Mouse (Mus musculus): Measurements from ENCODE around the gene Map4k1. TPM values are rescaled to one million over a fixed set of nuclear protein-coding genes. Genes with fewer than 3 reads are reported as not detected.
A peak's percentile ranks its signal among the peaks of the same experiment; 100 is the strongest.

The Map4k1 gene
- polyA plus RNA-seq, 1 experiment from 2014 or later = 9.0 TPM

GRCm38 (mm10) chr7:28985207-28985606, 3.4 kb downstream of the Map4k1 start:
- peaks cover 2% of the 10 kb centered on the region for H3K36me3 ChIP-seq
- H3K4me3 ChIP-seq (replicated peaks) = no peak overlapping the region
- no peaks in the 10 kb centered on the region for H3K9me3 ChIP-seq (replicated peaks)
- H3K9ac ChIP-seq = no peak overlapping the region
- no peak for ATAC-seq (replicated peaks; ENCODE audit: low FRiP score)
- H3K4me1 ChIP-seq = peaks cover 25% of the 10 kb centered on the region
- 84% methylated on average over 7 of the region's 7 CpGs for WGBS
- H3K27me3 ChIP-seq = no peaks in the 10 kb centered on the region
- H3K4me2 ChIP-seq = no peak overlapping the region
- H3K27ac ChIP-seq = no peak overlapping the region

- Histone ChIP-seq H3K27me3 (no peaks in the 10 kb centered on the region), H3K9me3 (replicated peaks) (no peaks in the 10 kb centered on the region), H3K36me3 (no peaks in the 10 kb centered on the region), H3K4me3 (replicated peaks) (no peak overlapping the region), H3K27ac (no peak overlapping the region), H3K4me1 (no peaks in the 10 kb centered on the region), H3K9ac (no peak overlapping the region), H3K4me2 (no peak overlapping the region)
- WGBS = 56% methylated on average over 14 of the region's 14 CpGs
- ATAC-seq (replicated peaks; ENCODE audit: low FRiP score) = no peak
These were observed 9.0 kb downstream of the Map4k1 start for GRCm38 (mm10) chr7:28990766-28991273.

GRCm38 (mm10) chr7:28991616-28992015, 9.8 kb downstream of the Map4k1 start:
- WGBS = 68% methylated on average over 5 of the region's 5 CpGs
- Histone ChIP-seq H3K4me3 (replicated peaks) (no peak overlapping the region), H3K9me3 (replicated peaks) (no peaks in the 10 kb centered on the region), H3K4me1 (no peaks in the 10 kb centered on the region), H3K36me3 (no peaks in the 10 kb centered on the region), H3K27me3 (no peaks in the 10 kb centered on the region), H3K4me2 (no peak overlapping the region), H3K27ac (no peak overlapping the region), H3K9ac (no peak overlapping the region)
- no peak for ATAC-seq (replicated peaks; ENCODE audit: low FRiP score)

GRCm38 (mm10) chr7:28992997-28993396, 11.1 kb downstream of the Map4k1 start:
- Histone ChIP-seq H3K4me2 (no peak overlapping the region), H3K27me3 (no peaks in the 10 kb centered on the region), H3K9ac (no peak overlapping the region), H3K4me3 (replicated peaks) (no peak overlapping the region), H3K36me3 (no peaks in the 10 kb centered on the region), H3K9me3 (replicated peaks) (no peaks in the 10 kb centered on the region), H3K4me1 (no peaks in the 10 kb centered on the region), H3K27ac (no peak overlapping the region)
- ATAC-seq (replicated peaks; ENCODE audit: low FRiP score) = no peak
- WGBS = 85% methylated on average over 3 of the region's 3 CpGs

GRCm38 (mm10) chr7:28993402-28993801, 11.6 kb downstream of the Map4k1 start:
- Histone ChIP-seq H3K4me2 (no peak overlapping the region), H3K4me1 (no peaks in the 10 kb centered on the region), H3K36me3 (no peaks in the 10 kb centered on the region), H3K9ac (no peak overlapping the region), H3K27me3 (no peaks in the 10 kb centered on the region), H3K27ac (no peak overlapping the region), H3K4me3 (replicated peaks) (no peak overlapping the region), H3K9me3 (replicated peaks) (no peaks in the 10 kb centered on the region)
- ATAC-seq (replicated peaks; ENCODE audit: low FRiP score) = no peak
- WGBS = 80% methylated on average over 3 of the region's 3 CpGs

- Histone ChIP-seq H3K36me3 (no peaks in the 10 kb centered on the region), H3K4me1 (peaks cover 15% of the 10 kb centered on the region), H3K9me3 (replicated peaks) (no peaks in the 10 kb centered on the region), H3K27me3 (peaks cover 2% of the 10 kb centered on the region; the same call in 1 of the 2 replicates), H3K27ac (peak overlapping the region; percentile 78), H3K4me3 (replicated peaks) (peak overlapping the region; percentile 53), H3K9ac (peak overlapping the region; percentile 55), H3K4me2 (peak overlapping the region; percentile 96)
- peak; percentile 94 for ATAC-seq (replicated peaks; ENCODE audit: low FRiP score)
- 8% methylated on average over 43 of the region's 43 CpGs for WGBS
These were observed 19.1 kb downstream of the Map4k1 start for GRCm38 (mm10) chr7:29000651-29001605.

- H3K4me2 ChIP-seq = no peak overlapping the region
- H3K27me3 ChIP-seq = no peaks in the 10 kb centered on the region
- no peaks in the 10 kb centered on the region for H3K36me3 ChIP-seq
- WGBS = 77% methylated on average over 9 of the region's 9 CpGs
- no peak for ATAC-seq (replicated peaks; ENCODE audit: low FRiP score)
- H3K9ac ChIP-seq = no peak overlapping the region
- H3K27ac ChIP-seq = no peak overlapping the region
- no peaks in the 10 kb centered on the region for H3K4me1 ChIP-seq
- H3K4me3 ChIP-seq (replicated peaks) = no peak overlapping the region
- H3K9me3 ChIP-seq (replicated peaks) = no peaks in the 10 kb centered on the region
These were observed 25.6 kb downstream of the Map4k1 start for GRCm38 (mm10) chr7:29007224-29008101.

GRCm38 (mm10) chr7:29008171-29008570, 26.3 kb downstream of the Map4k1 start:
- no peaks in the 10 kb centered on the region for H3K4me1 ChIP-seq
- 95% methylated on average over 10 of the region's 10 CpGs for WGBS
- H3K4me2 ChIP-seq = no peak overlapping the region
- H3K27ac ChIP-seq = no peak overlapping the region
- no peak overlapping the region for H3K9ac ChIP-seq
- no peak for ATAC-seq (replicated peaks; ENCODE audit: low FRiP score)
- H3K36me3 ChIP-seq = no peaks in the 10 kb centered on the region
- no peaks in the 10 kb centered on the region for H3K27me3 ChIP-seq
- H3K4me3 ChIP-seq (replicated peaks) = no peak overlapping the region
- no peaks in the 10 kb centered on the region for H3K9me3 ChIP-seq (replicated peaks)

- no peak overlapping the region for H3K9ac ChIP-seq
- H3K27ac ChIP-seq = no peak overlapping the region
- no peak overlapping the region for H3K4me2 ChIP-seq
- H3K4me3 ChIP-seq (replicated peaks) = no peak overlapping the region
- H3K27me3 ChIP-seq = no peaks in the 10 kb centered on the region
- H3K36me3 ChIP-seq = no peaks in the 10 kb centered on the region
- no peak for ATAC-seq (replicated peaks; ENCODE audit: low FRiP score)
- H3K9me3 ChIP-seq (replicated peaks) = no peaks in the 10 kb centered on the region
- no peaks in the 10 kb centered on the region for H3K4me1 ChIP-seq
- WGBS = 83% methylated on average over 9 of the region's 9 CpGs
These were observed 26.9 kb downstream of the Map4k1 start for GRCm38 (mm10) chr7:29008714-29009113.

- Histone ChIP-seq H3K4me2 (no peak overlapping the region), H3K36me3 (no peaks in the 10 kb centered on the region), H3K4me3 (replicated peaks) (no peak overlapping the region), H3K27ac (no peak overlapping the region), H3K4me1 (peaks cover 10% of the 10 kb centered on the region), H3K9ac (no peak overlapping the region), H3K9me3 (replicated peaks) (no peaks in the 10 kb centered on the region; the same call in 1 of the 2 replicates), H3K27me3 (peaks cover 24% of the 10 kb centered on the region)
- 95% methylated on average over 1 of the region's 1 CpGs for WGBS
- ATAC-seq (replicated peaks; ENCODE audit: low FRiP score) = no peak
These were observed 33.1 kb downstream of the Map4k1 start for GRCm38 (mm10) chr7:29014984-29015383.

- H3K27ac ChIP-seq = no peak overlapping the region
- ATAC-seq (replicated peaks; ENCODE audit: low FRiP score) = no peak
- H3K9ac ChIP-seq = no peak overlapping the region
- 87% methylated on average over 7 of the region's 7 CpGs for WGBS
- no peak overlapping the region for H3K4me3 ChIP-seq (replicated peaks)
- no peak overlapping the region for H3K4me2 ChIP-seq
- peaks cover 11% of the 10 kb centered on the region for H3K4me1 ChIP-seq
- H3K36me3 ChIP-seq = no peaks in the 10 kb centered on the region
- H3K9me3 ChIP-seq (replicated peaks) = no peaks in the 10 kb centered on the region; the same call in 1 of the 2 replicates
- H3K27me3 ChIP-seq = peaks cover 39% of the 10 kb centered on the region
These were observed 34.6 kb downstream of the Map4k1 start for GRCm38 (mm10) chr7:29016440-29016839.

GRCm38 (mm10) chr7:29017222-29017621, 35.4 kb downstream of the Map4k1 start:
- Histone ChIP-seq H3K9ac (no peak overlapping the region), H3K9me3 (replicated peaks) (no peaks in the 10 kb centered on the region; the same call in 1 of the 2 replicates), H3K4me1 (peaks cover 11% of the 10 kb centered on the region), H3K27ac (no peak overlapping the region), H3K4me3 (replicated peaks) (no peak overlapping the region), H3K36me3 (no peaks in the 10 kb centered on the region), H3K4me2 (no peak overlapping the region), H3K27me3 (peaks cover 39% of the 10 kb centered on the region)
- WGBS = 86% methylated on average over 7 of the region's 7 CpGs
- ATAC-seq (replicated peaks; ENCODE audit: low FRiP score) = no peak
